Mouse (Mus musculus): Measurements from ENCODE around the gene Cldn10. TPM values are rescaled to one million over a fixed set of nuclear protein-coding genes. Genes with fewer than 3 reads are reported as not detected.

Gene Cldn10
- polyA plus RNA-seq (2014; fragmentation: Nextera tagmentation; extraction: Ambion mirVana), result 1.3 and 1.5 TPM in 2 replicates

- no peak for ATAC-seq (ENCODE audit: low FRiP score, low TSS enrichment)
- Histone ChIP-seq H3K27me3 (ENCODE audit: control insufficient read depth, insufficient read depth, low read length) (no peaks in the 10 kb centered on the region), H3K9me3 (ENCODE audit: control insufficient read depth, low read length) (no peaks in the 10 kb centered on the region), H3K27ac (replicated peaks; ENCODE audit: low read depth, low read length) (no peak within 1 kb of the TSS), H3K36me3 (ENCODE audit: control insufficient read depth, insufficient read depth, low read length) (no peaks in the 10 kb centered on the region), H3K4me2 (ENCODE audit: low read length) (no peak within 1 kb of the TSS), H3K4me3 (replicated peaks; ENCODE audit: low read depth, low read length) (no peak within 1 kb of the TSS), H3K4me1 (ENCODE audit: control insufficient read depth, insufficient read depth, low read length) (no peaks in the 10 kb centered on the region), H3K9ac (replicated peaks; ENCODE audit: low read length) (no peak within 1 kb of the TSS)
- WGBS, result 87% methylated on average over 4 of the region's 4 CpGs
- no peak for DNase-seq
Observed at GRCm38 (mm10) chr14:118787621-118788020, at the start of gene Cldn10. Gene Cldn10, plus strand, starts transcription at chr14:118787908.

- Histone ChIP-seq H3K36me3 (ENCODE audit: control insufficient read depth, insufficient read depth, low read length) (no peaks in the 10 kb centered on the region), H3K4me2 (ENCODE audit: low read length) (no peak overlapping the region), H3K4me3 (replicated peaks; ENCODE audit: low read depth, low read length) (no peak overlapping the region), H3K27me3 (ENCODE audit: control insufficient read depth, insufficient read depth, low read length) (no peaks in the 10 kb centered on the region), H3K4me1 (ENCODE audit: control insufficient read depth, insufficient read depth, low read length) (no peaks in the 10 kb centered on the region), H3K9ac (replicated peaks; ENCODE audit: low read length) (no peak overlapping the region), H3K27ac (replicated peaks; ENCODE audit: low read depth, low read length) (no peak overlapping the region), H3K9me3 (ENCODE audit: control insufficient read depth, low read length) (peaks cover 5% of the 10 kb centered on the region; the same call in 1 of the 2 replicates)
- ATAC-seq (ENCODE audit: low FRiP score, low TSS enrichment) (no peak), DNase-seq (no peak)
Observed at GRCm38 (mm10) chr14:118741780-118742179, 45.9 kb upstream of the Cldn10 start.

- no peak for ATAC-seq (ENCODE audit: low FRiP score, low TSS enrichment)
- peaks cover 5% of the 10 kb centered on the region; the same call in 1 of the 2 replicates for H3K9me3 ChIP-seq (ENCODE audit: control insufficient read depth, low read length)
- no peak overlapping the region for H3K4me2 ChIP-seq (ENCODE audit: low read length)
- no peak overlapping the region for H3K9ac ChIP-seq (replicated peaks; ENCODE audit: low read length)
- H3K4me1 ChIP-seq (ENCODE audit: control insufficient read depth, insufficient read depth, low read length), result no peaks in the 10 kb centered on the region
- no peak for DNase-seq
- H3K27me3 ChIP-seq (ENCODE audit: control insufficient read depth, insufficient read depth, low read length), result no peaks in the 10 kb centered on the region
- no peaks in the 10 kb centered on the region for H3K36me3 ChIP-seq (ENCODE audit: control insufficient read depth, insufficient read depth, low read length)
- 85% methylated on average over 5 of the region's 5 CpGs for WGBS
- H3K4me3 ChIP-seq (replicated peaks; ENCODE audit: low read depth, low read length), result no peak overlapping the region
- no peak overlapping the region for H3K27ac ChIP-seq (replicated peaks; ENCODE audit: low read depth, low read length)
Observed at GRCm38 (mm10) chr14:118742862-118743261, 44.8 kb upstream of the Cldn10 start.

GRCm38 (mm10) chr14:118749068-118749467 lies 38.6 kb upstream of the Cldn10 start:
- H3K4me3 ChIP-seq (replicated peaks; ENCODE audit: low read depth, low read length), result no peak overlapping the region
- DNase-seq (no peak), ATAC-seq (ENCODE audit: low FRiP score, low TSS enrichment) (no peak)
- no peak overlapping the region for H3K27ac ChIP-seq (replicated peaks; ENCODE audit: low read depth, low read length)
- H3K36me3 ChIP-seq (ENCODE audit: control insufficient read depth, insufficient read depth, low read length), result no peaks in the 10 kb centered on the region
- H3K4me1 ChIP-seq (ENCODE audit: control insufficient read depth, insufficient read depth, low read length), result no peaks in the 10 kb centered on the region
- H3K4me2 ChIP-seq (ENCODE audit: low read length), result no peak overlapping the region
- no peak overlapping the region for H3K9ac ChIP-seq (replicated peaks; ENCODE audit: low read length)
- H3K9me3 ChIP-seq (ENCODE audit: control insufficient read depth, low read length), result no peaks in the 10 kb centered on the region
- no peaks in the 10 kb centered on the region for H3K27me3 ChIP-seq (ENCODE audit: control insufficient read depth, insufficient read depth, low read length)
- 96% methylated on average over 2 of the region's 2 CpGs for WGBS

GRCm38 (mm10) chr14:118749715-118750114 lies 38.0 kb upstream of the Cldn10 start:
- H3K27me3 ChIP-seq (ENCODE audit: control insufficient read depth, insufficient read depth, low read length), result no peaks in the 10 kb centered on the region
- H3K4me3 ChIP-seq (replicated peaks; ENCODE audit: low read depth, low read length), result no peak overlapping the region
- 36% methylated on average over 4 of the region's 4 CpGs for WGBS
- H3K9ac ChIP-seq (replicated peaks; ENCODE audit: low read length), result no peak overlapping the region
- ATAC-seq (ENCODE audit: low FRiP score, low TSS enrichment), result no peak
- H3K4me2 ChIP-seq (ENCODE audit: low read length), result no peak overlapping the region
- no peaks in the 10 kb centered on the region for H3K9me3 ChIP-seq (ENCODE audit: control insufficient read depth, low read length)
- no peak overlapping the region for H3K27ac ChIP-seq (replicated peaks; ENCODE audit: low read depth, low read length)
- H3K4me1 ChIP-seq (ENCODE audit: control insufficient read depth, insufficient read depth, low read length), result no peaks in the 10 kb centered on the region
- DNase-seq, result no peak
- H3K36me3 ChIP-seq (ENCODE audit: control insufficient read depth, insufficient read depth, low read length), result no peaks in the 10 kb centered on the region

GRCm38 (mm10) chr14:118750505-118751192 lies 37.1 kb upstream of the Cldn10 start:
- ATAC-seq (ENCODE audit: low FRiP score, low TSS enrichment), result no peak

GRCm38 (mm10) chr14:118751193-118751753 lies 36.4 kb upstream of the Cldn10 start:
- 65% methylated on average over 8 of the region's 8 CpGs for WGBS
- no peak for ATAC-seq (ENCODE audit: low FRiP score, low TSS enrichment)
- no peaks in the 10 kb centered on the region for H3K27me3 ChIP-seq (ENCODE audit: control insufficient read depth, insufficient read depth, low read length)
- no peak for DNase-seq
- no peaks in the 10 kb centered on the region for H3K4me1 ChIP-seq (ENCODE audit: control insufficient read depth, insufficient read depth, low read length)
- H3K27ac ChIP-seq (replicated peaks; ENCODE audit: low read depth, low read length), result no peak overlapping the region
- no peaks in the 10 kb centered on the region for H3K9me3 ChIP-seq (ENCODE audit: control insufficient read depth, low read length)
- no peak overlapping the region for H3K4me3 ChIP-seq (replicated peaks; ENCODE audit: low read depth, low read length)
- H3K36me3 ChIP-seq (ENCODE audit: control insufficient read depth, insufficient read depth, low read length), result no peaks in the 10 kb centered on the region
- no peak overlapping the region for H3K4me2 ChIP-seq (ENCODE audit: low read length)
- H3K9ac ChIP-seq (replicated peaks; ENCODE audit: low read length), result no peak overlapping the region

More at GRCm38 (mm10) chr14:118750505-118751192, 37.1 kb upstream of the Cldn10 start:
- H3K4me1 ChIP-seq (ENCODE audit: control insufficient read depth, insufficient read depth, low read length), result no peaks in the 10 kb centered on the region
- H3K9me3 ChIP-seq (ENCODE audit: control insufficient read depth, low read length), result no peaks in the 10 kb centered on the region
- no peak overlapping the region for H3K4me2 ChIP-seq (ENCODE audit: low read length)
- 89% methylated on average over 6 of the region's 6 CpGs for WGBS
- no peak overlapping the region for H3K4me3 ChIP-seq (replicated peaks; ENCODE audit: low read depth, low read length)
- H3K27ac ChIP-seq (replicated peaks; ENCODE audit: low read depth, low read length), result no peak overlapping the region
- no peak for DNase-seq
- H3K36me3 ChIP-seq (ENCODE audit: control insufficient read depth, insufficient read depth, low read length), result no peaks in the 10 kb centered on the region
- no peaks in the 10 kb centered on the region for H3K27me3 ChIP-seq (ENCODE audit: control insufficient read depth, insufficient read depth, low read length)
- H3K9ac ChIP-seq (replicated peaks; ENCODE audit: low read length), result no peak overlapping the region

- H3K4me2 ChIP-seq (ENCODE audit: low read length), result no peak overlapping the region
- no peaks in the 10 kb centered on the region for H3K36me3 ChIP-seq (ENCODE audit: control insufficient read depth, insufficient read depth, low read length)
- H3K27ac ChIP-seq (replicated peaks; ENCODE audit: low read depth, low read length), result no peak overlapping the region
- H3K9me3 ChIP-seq (ENCODE audit: control insufficient read depth, low read length), result no peaks in the 10 kb centered on the region
- H3K27me3 ChIP-seq (ENCODE audit: control insufficient read depth, insufficient read depth, low read length), result no peaks in the 10 kb centered on the region
- DNase-seq (no peak), ATAC-seq (ENCODE audit: low FRiP score, low TSS enrichment) (no peak)
- no peak overlapping the region for H3K9ac ChIP-seq (replicated peaks; ENCODE audit: low read length)
- H3K4me3 ChIP-seq (replicated peaks; ENCODE audit: low read depth, low read length), result no peak overlapping the region
- H3K4me1 ChIP-seq (ENCODE audit: control insufficient read depth, insufficient read depth, low read length), result no peaks in the 10 kb centered on the region
- WGBS, result 88% methylated on average over 4 of the region's 4 CpGs
Observed at GRCm38 (mm10) chr14:118756015-118756414, 31.7 kb upstream of the Cldn10 start.

- DNase-seq (no peak), ATAC-seq (ENCODE audit: low FRiP score, low TSS enrichment) (no peak)
- H3K27me3 ChIP-seq (ENCODE audit: control insufficient read depth, insufficient read depth, low read length), result no peaks in the 10 kb centered on the region
- no peak overlapping the region for H3K4me3 ChIP-seq (replicated peaks; ENCODE audit: low read depth, low read length)
- H3K36me3 ChIP-seq (ENCODE audit: control insufficient read depth, insufficient read depth, low read length), result no peaks in the 10 kb centered on the region
- no peak overlapping the region for H3K27ac ChIP-seq (replicated peaks; ENCODE audit: low read depth, low read length)
- 91% methylated on average over 3 of the region's 3 CpGs for WGBS
- H3K4me1 ChIP-seq (ENCODE audit: control insufficient read depth, insufficient read depth, low read length), result no peaks in the 10 kb centered on the region
- H3K9me3 ChIP-seq (ENCODE audit: control insufficient read depth, low read length), result no peaks in the 10 kb centered on the region
- no peak overlapping the region for H3K4me2 ChIP-seq (ENCODE audit: low read length)
- H3K9ac ChIP-seq (replicated peaks; ENCODE audit: low read length), result no peak overlapping the region
Observed at GRCm38 (mm10) chr14:118756566-118756965, 31.1 kb upstream of the Cldn10 start.

Data from midbrain, embryonic 14.5 days (tissue).